Mouse (Mus musculus): Measurements from ENCODE around the gene Nlgn3. TPM values are rescaled to one million over a fixed set of nuclear protein-coding genes. Genes with fewer than 3 reads are reported as not detected.

Gene Nlgn3
- 1.4 TPM for total RNA-seq (2023)

DNA sequence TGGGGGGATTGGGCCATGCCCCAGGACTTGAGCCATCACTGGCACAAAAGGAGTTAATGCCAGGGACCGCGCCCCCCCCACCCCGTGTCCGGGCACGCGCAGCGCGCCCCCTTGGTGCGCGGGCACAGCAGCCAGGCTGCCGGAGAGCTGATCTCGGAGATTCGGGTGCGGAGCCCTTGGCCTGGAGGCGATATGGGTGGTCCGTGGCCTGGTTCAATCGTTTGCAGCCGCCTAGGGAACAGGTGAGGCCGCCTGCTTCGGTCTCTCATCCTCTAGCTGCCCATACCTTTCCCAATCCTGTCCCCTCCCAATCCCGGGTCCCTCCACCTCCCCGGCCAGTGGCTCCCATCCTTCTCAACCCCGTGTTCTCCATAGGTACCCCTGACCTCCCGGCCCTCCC, at the start of gene Nlgn3:
Nlgn3 (plus strand) TSS at position 114 of the 400 bp plus-strand sequence.

DNA sequence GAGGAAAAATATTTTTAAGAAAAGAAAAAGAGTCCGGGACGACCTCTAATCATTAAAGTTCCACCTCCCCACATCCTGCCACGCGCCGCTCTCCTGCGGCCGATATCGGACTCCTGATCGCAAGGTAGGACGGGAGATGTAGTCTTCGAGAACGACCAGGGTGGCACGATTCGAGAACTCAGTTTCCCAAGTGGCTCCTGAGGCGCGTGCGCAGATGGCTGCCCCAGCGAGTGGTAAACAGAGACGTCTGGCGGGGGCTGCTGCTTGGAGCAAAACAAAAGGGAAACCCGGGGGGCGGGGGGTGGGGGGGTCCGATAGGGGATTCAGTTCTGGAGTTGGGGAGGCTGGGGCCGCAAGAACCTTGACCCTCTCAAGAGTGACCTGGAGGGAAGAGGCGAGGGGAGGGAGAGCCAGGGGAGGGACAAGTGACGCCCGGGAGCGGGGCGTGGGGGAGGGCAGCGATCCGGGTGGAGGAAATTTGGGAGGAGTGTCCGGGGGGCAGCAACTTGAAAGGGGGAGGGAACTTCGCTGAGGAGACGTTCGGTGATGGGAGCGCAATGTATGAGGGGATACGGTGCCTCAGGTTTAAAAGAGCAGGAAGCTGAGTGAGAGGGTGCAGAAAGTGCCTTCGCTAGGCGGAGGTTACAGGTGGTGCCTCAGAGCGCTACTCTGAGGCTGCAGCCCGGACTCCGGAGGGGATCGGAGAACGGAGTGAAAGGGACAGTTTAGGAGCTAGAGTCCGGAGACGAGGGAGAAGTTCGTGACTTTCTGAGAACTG, 44.8 kb upstream of the Nlgn3 start, which contains the start of gene Foxo4:
Foxo4 (plus strand) TSS at position 577 of the 778 bp plus-strand sequence.

DNA sequence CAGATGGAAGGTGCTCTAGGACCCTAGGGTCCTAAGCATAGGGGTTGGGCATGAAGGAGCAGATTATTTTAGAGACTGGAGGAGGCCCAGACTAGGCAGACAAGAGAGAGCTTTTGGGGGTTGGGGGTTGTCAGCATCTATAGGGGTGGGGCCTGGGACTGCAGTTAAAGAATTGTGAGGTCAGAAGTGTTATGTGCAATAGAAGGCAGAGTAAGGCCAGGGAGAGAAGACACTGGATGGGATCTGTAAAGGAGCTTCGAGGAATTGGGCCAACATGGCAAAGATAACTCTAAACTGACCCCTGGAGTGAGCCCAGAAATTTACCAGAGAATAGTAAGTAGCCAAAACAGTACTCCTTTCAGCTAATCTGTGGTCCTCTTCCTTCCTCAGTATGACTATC, 35.1 kb upstream of the Nlgn3 start, which contains the start of gene Gm614:
Gm614 (minus strand) TSS at position 101 of the 400 bp plus-strand sequence.

DNA sequence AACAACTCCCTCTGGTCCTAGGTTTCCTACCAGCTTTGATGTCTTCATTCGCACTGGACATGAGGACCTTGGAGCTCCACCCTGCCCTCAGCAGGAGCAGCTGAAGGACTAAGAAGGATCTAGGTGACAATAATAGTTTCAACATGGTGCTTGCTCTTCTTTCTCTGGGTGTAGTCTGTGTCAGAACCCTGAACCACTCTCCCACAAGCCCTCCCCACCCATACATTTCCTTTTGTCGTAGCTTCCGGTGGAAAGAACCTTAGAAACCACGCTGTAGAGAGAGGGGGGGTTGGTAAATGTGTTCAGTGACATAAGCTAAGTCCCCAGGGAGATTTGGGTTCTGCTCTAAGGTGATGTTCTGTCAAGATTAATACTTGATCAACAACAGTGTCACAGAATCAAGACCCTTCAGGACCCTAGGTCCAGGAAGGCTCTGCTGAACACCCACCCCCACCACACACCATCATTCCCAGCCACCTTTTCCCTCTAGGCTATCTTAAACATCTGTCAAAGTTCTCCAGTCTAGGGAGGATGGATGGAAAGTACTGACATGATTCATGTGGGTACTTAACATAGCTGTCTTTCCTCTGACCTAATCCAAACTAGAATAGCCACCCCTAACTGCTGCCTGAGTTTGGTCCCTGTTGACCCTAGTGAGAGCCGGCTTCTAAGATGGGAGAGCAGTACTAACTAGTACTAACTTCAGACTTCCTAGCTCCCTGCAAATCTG, 30.8 kb upstream of the Nlgn3 start, which contains the start of gene Il2rg:
Il2rg (minus strand) TSS at position 231 of the 730 bp plus-strand sequence.

DNA sequence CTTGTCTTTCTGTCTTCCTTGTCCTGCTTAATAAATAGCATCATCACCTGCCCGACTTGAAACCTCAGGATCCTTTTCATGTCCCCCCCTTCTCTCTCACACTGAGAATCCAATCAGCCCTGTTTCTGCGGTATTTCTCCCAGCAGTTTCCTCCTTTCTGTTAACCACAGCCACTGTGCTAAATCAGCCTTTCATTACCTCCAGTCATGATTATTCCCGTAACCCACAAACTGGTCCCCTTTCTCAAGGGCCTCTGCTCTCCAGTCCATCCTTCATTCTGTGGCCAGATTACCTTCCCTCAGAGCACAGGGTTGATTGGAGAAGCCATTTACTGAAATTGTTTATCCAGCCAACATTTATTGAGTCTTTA, 30.2 kb upstream of the Nlgn3 start, which contains the start of gene Gm20489:
Gm20489 (minus strand) TSS at position 269 of the 370 bp plus-strand sequence.

DNA sequence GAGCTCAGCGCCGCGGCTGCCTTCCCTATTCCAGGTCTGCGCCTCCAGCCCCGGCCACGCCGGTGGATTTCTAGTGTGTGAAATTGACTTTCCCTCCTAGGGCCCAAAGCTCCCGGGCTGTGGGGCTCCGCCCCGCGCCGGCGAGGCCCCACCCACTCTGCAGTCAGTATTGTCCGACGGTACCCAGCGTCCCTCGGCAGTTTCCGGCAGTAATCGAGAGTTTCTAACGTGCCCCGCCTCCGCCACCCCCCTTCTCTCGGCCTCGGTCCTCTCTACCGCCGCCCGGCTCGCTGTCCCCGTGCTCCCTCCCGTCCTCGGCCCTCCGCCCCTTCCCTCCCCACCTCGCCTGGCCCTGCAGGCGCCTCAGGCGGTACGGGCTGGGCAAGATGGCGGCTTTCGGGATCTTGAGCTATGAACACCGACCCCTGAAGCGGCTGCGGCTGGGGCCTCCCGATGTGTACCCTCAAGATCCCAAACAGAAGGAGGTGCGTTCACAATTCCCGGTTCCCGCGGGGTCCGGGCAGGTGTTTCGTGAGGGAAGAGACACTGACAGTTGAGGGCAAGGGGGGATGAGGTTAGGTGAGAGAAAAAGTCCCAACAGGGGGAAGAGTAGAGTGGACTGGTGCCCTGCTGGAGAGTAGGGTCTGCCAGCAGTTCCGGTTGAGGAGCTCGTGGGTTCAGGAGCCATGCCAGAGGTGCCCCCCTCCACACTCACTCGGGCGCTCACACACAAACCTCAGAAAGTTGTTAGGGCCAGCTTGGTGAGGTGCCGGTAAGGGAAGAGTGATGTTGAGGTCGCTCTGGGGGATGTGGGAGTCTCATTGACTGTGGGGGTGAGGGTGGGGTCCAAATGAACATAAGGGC, 24.9 kb upstream of the Nlgn3 start, which contains the start of gene Med12:
Med12 (plus strand) TSS at position 156 of the 864 bp plus-strand sequence.

Other genes with a start within 250 kb of the Nlgn3 start
- not detected for gene Tex11, start 239.5 kb upstream of the Nlgn3 start, total RNA-seq (2023)
- 0.67 TPM for gene Slc7a3, start 213.1 kb upstream of the Nlgn3 start, total RNA-seq (2023)
- 44.4 TPM for gene Snx12, start 76.6 kb upstream of the Nlgn3 start, total RNA-seq (2023)
- gene Foxo4, start 44.6 kb upstream of the Nlgn3 start, total RNA-seq (2023), result 44.4 TPM
- gene Gm614, start 35.2 kb upstream of the Nlgn3 start, total RNA-seq (2023), result 58.8 TPM
- 610 TPM for gene Il2rg, start 30.9 kb upstream of the Nlgn3 start, total RNA-seq (2023)
- gene Gm20489, start 30.1 kb upstream of the Nlgn3 start, total RNA-seq (2023), result not detected
- gene Med12, start 25.1 kb upstream of the Nlgn3 start, total RNA-seq (2023), result 153 TPM
- gene Gjb1, start 77.2 kb downstream of the Nlgn3 start, total RNA-seq (2023), result not detected
- gene Zmym3, start 121.7 kb downstream of the Nlgn3 start, total RNA-seq (2023), result 25.7 TPM
- 228 TPM for gene Nono, start 130.2 kb downstream of the Nlgn3 start, total RNA-seq (2023)
- gene Itgb1bp2, start 149.9 kb downstream of the Nlgn3 start, total RNA-seq (2023), result 4.0 TPM
- gene Taf1, start 233.6 kb downstream of the Nlgn3 start, total RNA-seq (2023), result 50.5 TPM

Measured in CD4-positive naive resting alpha-beta T cell, adult 76 days (primary cell).